Mouse (Mus musculus) midbrain, embryonic 11.5 days (tissue): ENCODE data around the gene Slco1a5. TPM values are rescaled to one million over a fixed set of nuclear protein-coding genes. Genes with fewer than 3 reads are reported as not detected.

Experiments used
- polyA plus RNA-seq: library from polyadenylated mRNA; unstranded; fragments of >200 nt; fragmentation: Nextera tagmentation; extraction: Ambion mirVana; gene quantifications from 2 replicates; pipeline ENCODE4 v1.2.1, GENCODE M21; 2014

Slco1a5 gene
- polyA plus RNA-seq, 1 experiment from 2014 or later: 0.57 TPM

Other genes with a start within 250 kb of the Slco1a5 start
- gene Slco1a6, start 114.5 kb downstream of the Slco1a5 start, polyA plus RNA-seq: not detected in 2 replicates
- gene Iapp, start 24.6 kb downstream of the Slco1a5 start, polyA plus RNA-seq: 2.3 and 3.6 TPM in 2 replicates
- gene Pyroxd1, start 22.7 kb upstream of the Slco1a5 start, polyA plus RNA-seq: 24.6 and 25.3 TPM in 2 replicates
- 41.3 and 47.8 TPM in 2 replicates for gene Recql, start 64.1 kb upstream of the Slco1a5 start, polyA plus RNA-seq
- 114 and 130 TPM in 2 replicates for gene Golt1b, start 64.2 kb upstream of the Slco1a5 start, polyA plus RNA-seq
- 2.1 and 2.4 TPM in 2 replicates for gene Spx, start 90.5 kb upstream of the Slco1a5 start, polyA plus RNA-seq
- 0.12 and 0.14 TPM in 2 replicates for gene Gys2, start 150.1 kb upstream of the Slco1a5 start, polyA plus RNA-seq
- gene Ldhb, start 185.0 kb upstream of the Slco1a5 start, polyA plus RNA-seq: 363 and 385 TPM in 2 replicates
- gene Kcnj8, start 248.6 kb upstream of the Slco1a5 start, polyA plus RNA-seq: 6.6 and 8.2 TPM in 2 replicates